Mouse (Mus musculus) small intestine, adult 2 months (tissue): ENCODE results near the gene Tkfc.

Experiments
- CTCF ChIP-seq: fragments of 200-500 bp; IDR thresholded peaks from 2 replicates; pipeline ENCODE4 v1.5.1; 2012; ENCODE audit warnings: low read depth, mild to moderate bottlenecking, control low read depth, inconsistent platforms, low read length, moderate library complexity, mixed read lengths; ENCODE audit not compliant: insufficient replicate concordance, insufficient read length; ENCODE audit errors: extremely low read depth
- POLR2A ChIP-seq: fragments of 200-500 bp; IDR thresholded peaks from 2 replicates; pipeline ENCODE4 v1.6.1; 2012; ENCODE audit warnings: low read depth, mild to moderate bottlenecking, control low read depth, inconsistent platforms, low read length, moderate library complexity

DNA sequence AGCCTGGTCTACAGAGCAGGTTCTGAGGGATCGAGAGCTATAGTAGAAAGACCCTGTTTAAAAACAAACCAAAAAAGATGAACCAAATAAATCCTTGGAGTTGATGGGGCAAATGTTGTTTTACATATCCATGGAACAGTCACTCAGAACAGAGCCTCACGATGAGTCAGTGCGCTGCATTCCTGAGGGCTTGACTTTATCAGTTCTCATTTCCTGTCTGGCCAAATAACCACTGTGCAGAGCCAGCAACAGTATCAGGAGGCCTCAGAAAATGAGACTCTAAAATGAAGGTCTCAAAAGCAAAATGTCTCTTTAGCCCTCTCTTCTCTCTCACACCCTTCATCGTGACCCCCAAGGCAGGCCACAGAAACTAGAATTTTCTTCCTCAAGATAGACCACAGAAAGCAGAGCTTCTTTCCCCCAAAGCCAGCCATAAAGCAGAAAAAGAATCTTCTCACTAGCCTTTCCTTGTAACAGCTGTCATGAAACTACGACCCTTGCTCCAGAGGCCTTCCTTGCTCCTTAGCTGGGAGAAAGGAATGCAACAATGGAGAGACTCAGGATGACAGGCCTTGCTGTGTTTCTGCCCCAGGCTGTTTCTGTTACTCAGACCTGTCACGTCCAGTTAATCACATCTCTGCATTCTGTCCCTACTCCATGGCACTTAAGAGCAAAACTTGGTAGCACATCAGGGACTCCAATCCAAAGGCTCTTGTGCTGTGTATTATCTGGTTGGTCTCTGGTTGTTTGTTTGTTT is 43.7 kb downstream of the Tkfc start:
- TF ChIP-seq CTCF (no peak), POLR2A (no peak)
